Mouse (Mus musculus): ENCODE data around the gene Mapkapk3. TPM values are rescaled to one million over a fixed set of nuclear protein-coding genes. Genes with fewer than 3 reads are reported as not detected.

Gene Mapkapk3
- total RNA-seq, 2 experiments from 2014 or later = 32.6 to 48.1 TPM

GRCm38 (mm10) chr9:107281241-107281987, 8.3 kb downstream of the Mapkapk3 start:
- no peak for DNase-seq
- Histone ChIP-seq H3K4me3 (no peak overlapping the region), H3K27ac (0 out of 2 replicates have a peak overlapping the region, but pooled peaks have one; percentile 20)
- no peak for TF ChIP-seq CTCF (IDR thresholded peaks at IDR 0.05)
- intact Hi-C loops (cut with DNase I) = loop anchor here (10.0 kb wide), 1 partner anchor 457 kb away; the partner anchor contains the start of gene Dcaf1

GRCm38 (mm10) chr9:107280322-107281027, 9.2 kb downstream of the Mapkapk3 start:
- peak overlapping the region; percentile 56 for H3K4me3 ChIP-seq
- no peak for TF ChIP-seq CTCF (IDR thresholded peaks at IDR 0.05)
- H3K27ac ChIP-seq = peak overlapping the region; percentile 82
- DNase-seq = peak; percentile 23
- intact Hi-C loops (cut with DNase I) = loop anchor here (10.0 kb wide), 1 partner anchor 456 kb away; the partner anchor contains the start of gene Dcaf1

DNA sequence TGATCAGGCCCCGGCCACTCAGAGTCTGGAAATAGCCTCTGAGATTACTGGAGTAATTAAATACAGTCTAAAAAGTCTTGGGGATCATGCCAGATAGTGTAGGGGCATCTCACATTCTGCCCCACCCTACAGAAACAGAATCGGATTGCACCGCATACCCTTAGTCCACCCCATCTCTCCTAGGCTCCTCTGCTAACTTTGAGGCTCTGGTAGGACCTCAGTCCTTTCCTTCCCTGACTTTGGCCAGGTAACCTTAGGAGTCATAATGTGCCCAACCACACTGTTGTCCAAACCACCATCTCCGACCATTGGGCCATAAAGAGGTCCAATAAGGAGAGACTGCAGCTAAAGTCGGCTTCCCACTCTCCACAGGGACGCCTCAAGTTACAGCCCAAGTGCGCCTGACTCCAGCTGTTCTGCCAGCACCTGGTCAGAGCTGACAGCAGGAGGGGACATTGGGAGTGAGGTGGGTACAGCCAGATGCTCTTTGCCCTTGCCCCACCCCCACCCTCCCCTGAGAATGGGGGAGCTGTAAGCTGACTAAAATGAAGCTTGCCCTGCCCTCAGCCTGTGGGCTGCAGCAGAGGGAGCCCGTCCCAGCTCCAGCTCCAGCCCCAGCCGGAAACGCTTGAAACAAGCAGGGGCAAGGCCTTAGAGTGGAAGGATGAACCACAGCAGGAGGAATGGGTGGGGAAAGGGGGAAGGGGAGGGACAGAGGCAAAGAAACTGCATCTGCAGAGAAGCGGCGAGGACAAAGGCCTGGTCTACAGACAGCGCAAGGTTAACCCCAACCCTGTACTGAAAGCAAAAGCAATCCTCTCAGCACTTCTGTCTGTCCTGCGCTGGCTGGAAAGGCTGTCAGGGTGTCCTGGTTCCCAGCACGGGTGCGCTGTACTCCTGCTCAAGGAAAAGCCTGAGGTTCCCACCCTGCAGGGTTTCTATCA, 10.0 kb downstream of the Mapkapk3 start:
- Histone ChIP-seq H3K4me3 (peak overlapping the region; percentile 56), H3K27ac (peak overlapping the region; percentile 82)
- intact Hi-C loops (cut with DNase I) = loop anchor here (10.0 kb wide), 1 partner anchor 455 kb away; the partner anchor contains the start of gene Dcaf1
- DNase-seq = peak; percentile 83
- TF ChIP-seq CTCF (IDR thresholded peaks at IDR 0.05) = no peak

GRCm38 (mm10) chr9:107278527-107279377, 10.9 kb downstream of the Mapkapk3 start:
- Histone ChIP-seq H3K27ac (peak overlapping the region; percentile 82), H3K4me3 (peak overlapping the region; percentile 56; the same call in 1 of the 2 replicates)
- DNase-seq = peak; percentile 71
- no peak for TF ChIP-seq CTCF (IDR thresholded peaks at IDR 0.05)
- intact Hi-C loops (cut with DNase I) = no loop called here

DNA sequence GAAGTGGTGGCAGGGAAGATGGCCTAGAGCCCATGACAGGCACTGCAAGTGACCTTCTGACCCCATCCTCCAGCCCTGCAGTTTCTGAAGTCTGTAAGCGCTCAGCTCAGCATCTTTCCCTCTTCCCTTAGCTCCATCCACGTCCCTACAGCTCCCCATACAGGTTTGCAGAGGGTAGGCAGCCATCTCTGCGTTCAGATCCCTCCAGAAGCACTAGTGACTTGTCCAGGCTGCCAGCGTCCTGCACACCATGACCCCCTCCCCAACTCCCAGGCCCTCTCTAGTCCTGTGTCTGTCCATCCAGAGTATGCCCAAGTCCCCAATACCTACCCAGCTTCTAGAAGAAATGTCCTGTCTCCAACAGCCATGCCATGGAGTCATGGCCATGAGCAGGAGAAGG, 11.6 kb downstream of the Mapkapk3 start:
- H3K27ac ChIP-seq = peak overlapping the region; percentile 82
- peak; percentile 30; the same call in 1 of the 2 replicates for TF ChIP-seq CTCF (IDR thresholded peaks at IDR 0.05)
- intact Hi-C loops (cut with DNase I) = no loop called here
- H3K4me3 ChIP-seq = no peak overlapping the region
- peak; percentile 28 for DNase-seq

DNA sequence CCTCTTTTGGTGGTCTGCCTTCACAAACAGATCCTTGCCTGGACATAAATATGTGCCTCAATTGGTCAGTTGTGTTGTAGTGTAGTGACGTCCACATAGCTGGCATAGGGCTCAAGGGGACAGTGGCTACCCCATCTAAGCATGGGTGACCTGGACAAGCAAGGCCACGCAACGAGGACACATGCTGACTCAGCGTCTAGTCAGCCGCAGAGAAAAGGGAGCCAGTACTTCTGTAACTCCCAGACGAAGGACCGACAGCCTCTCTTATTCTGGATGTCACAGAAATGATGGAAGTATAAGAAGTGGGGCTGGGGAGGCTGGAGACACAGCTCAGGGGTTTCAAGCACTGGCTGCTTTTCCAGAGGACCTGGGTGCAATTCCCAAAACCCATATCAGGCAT, 12.1 kb downstream of the Mapkapk3 start:
- DNase-seq = peak; percentile 45
- peak overlapping the region; percentile 82 for H3K27ac ChIP-seq
- H3K4me3 ChIP-seq = no peak overlapping the region
- intact Hi-C loops (cut with DNase I) = no loop called here
- no peak for TF ChIP-seq CTCF (IDR thresholded peaks at IDR 0.05)

DNA sequence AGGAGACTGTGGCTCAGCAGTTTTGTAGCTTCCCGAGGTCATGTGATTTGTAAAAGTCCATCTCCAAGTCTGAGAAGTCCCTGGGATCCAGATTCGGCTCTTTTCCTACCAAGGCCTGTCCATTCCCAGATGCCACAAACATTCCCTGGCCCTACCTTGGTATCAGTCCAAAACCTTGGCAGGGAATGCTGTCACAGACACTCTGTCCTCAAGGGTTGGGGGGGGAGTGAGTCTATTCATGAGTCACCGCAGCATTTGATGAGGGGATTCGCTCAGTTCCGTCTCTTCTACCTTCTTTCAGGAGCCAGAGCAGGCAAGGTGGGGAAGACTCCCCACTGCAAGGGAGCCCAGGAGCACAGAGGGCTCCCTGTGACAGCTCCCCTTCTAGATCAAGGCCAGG, 14.0 kb downstream of the Mapkapk3 start:
- DNase-seq = peak; percentile 28
- TF ChIP-seq CTCF (IDR thresholded peaks at IDR 0.05) = no peak
- intact Hi-C loops (cut with DNase I) = loop anchor here (2.0 kb wide), 1 partner anchor 21 kb away; no protein-coding TSS in a partner anchor
- Histone ChIP-seq H3K4me3 (no peak overlapping the region), H3K27ac (peak overlapping the region; percentile 51)

DNA sequence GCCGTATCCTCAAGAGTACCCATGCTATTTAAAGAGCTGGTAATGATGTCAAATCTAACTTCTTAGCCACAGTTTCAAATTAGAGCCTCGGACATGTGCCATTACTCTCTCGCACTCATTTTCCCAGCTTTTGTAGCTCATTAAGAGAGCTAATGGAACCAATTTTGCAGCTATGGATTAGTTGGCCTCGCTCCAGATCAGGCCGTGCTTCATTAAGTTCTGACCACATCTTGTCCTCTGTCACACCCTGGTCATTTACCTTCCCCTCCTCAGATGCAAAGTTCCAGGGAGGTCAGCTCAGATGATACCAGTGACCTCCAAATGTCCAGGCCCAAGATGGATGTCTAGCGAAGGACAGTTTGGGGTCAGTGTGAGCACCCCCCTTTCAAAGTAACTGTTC, 14.9 kb downstream of the Mapkapk3 start:
- intact Hi-C loops (cut with DNase I) = loop anchor here (2.0 kb wide), 1 partner anchor 20 kb away; no protein-coding TSS in a partner anchor
- no peak overlapping the region for H3K4me3 ChIP-seq
- DNase-seq = no peak
- no peak for TF ChIP-seq CTCF (IDR thresholded peaks at IDR 0.05)
- H3K27ac ChIP-seq = peak overlapping the region; percentile 64

DNA sequence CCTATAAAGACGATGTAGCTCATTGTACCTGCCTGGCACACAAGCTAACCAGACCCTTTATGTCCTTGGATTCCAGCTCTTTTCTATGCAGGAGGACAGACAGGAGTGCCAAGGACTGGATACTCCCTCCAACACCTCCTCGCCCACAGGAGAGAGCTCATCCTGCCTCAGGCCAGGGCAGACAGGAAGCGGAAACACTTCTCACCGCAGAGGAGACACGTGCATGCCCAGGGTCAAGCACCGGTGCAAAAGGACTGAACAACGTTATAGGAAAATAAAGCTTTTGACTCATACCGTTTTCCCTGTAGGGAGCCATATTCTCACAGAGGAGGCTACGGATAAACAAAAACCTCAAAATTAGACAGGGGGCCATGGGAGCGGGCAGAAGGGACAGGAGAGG, 16.5 kb downstream of the Mapkapk3 start:
- H3K27ac ChIP-seq = no peak overlapping the region
- H3K4me3 ChIP-seq = no peak overlapping the region
- intact Hi-C loops (cut with DNase I) = no loop called here
- TF ChIP-seq CTCF (IDR thresholded peaks at IDR 0.05) = no peak
- DNase-seq = no peak

GRCm38 (mm10) chr9:107272284-107272683, 17.4 kb downstream of the Mapkapk3 start:
- Histone ChIP-seq H3K4me3 (no peak overlapping the region), H3K27ac (no peak overlapping the region)
- DNase-seq = no peak
- no peak for TF ChIP-seq CTCF (IDR thresholded peaks at IDR 0.05)
- intact Hi-C loops (cut with DNase I) = no loop called here
